ENCODE assay signal across 23 mouse cellular contexts in genomic region chr5:23051458-23051857, GRCm38 (mm10).
"Had no signal": no experiment of that assay in that cellular context is flagged by ENCODE, and none has a peak within 500 bp of the region (broad histone marks: within the 10 kb centered on the region; RNA-seq: fewer than 3 reads in every experiment).

No protein-coding gene starts in this region.

- H3K36me3 ChIP-seq: heart, embryonic 10.5 days; heart, embryonic 12.5 days; hindbrain, embryonic 12.5 days; intestine, embryonic 15.5 days; limb, embryonic 10.5 days; limb, embryonic 12.5 days had no signal

- H3K27ac ChIP-seq: gastrocnemius, adult 2 months; heart, embryonic 10.5 days; hindbrain, embryonic 12.5 days; intestine, embryonic 15.5 days; layer of hippocampus, adult 2 months; left cerebral cortex, adult 2 months; limb, embryonic 10.5 days; limb, embryonic 12.5 days had no signal

- H3K9ac ChIP-seq: heart, embryonic 12.5 days; hindbrain, embryonic 12.5 days; intestine, embryonic 15.5 days; limb, embryonic 12.5 days had no signal

- H3K9me3 ChIP-seq: heart, embryonic 10.5 days; heart, embryonic 12.5 days; hindbrain, embryonic 12.5 days; intestine, embryonic 15.5 days; limb, embryonic 10.5 days; limb, embryonic 12.5 days had no signal

- H3K27me3 ChIP-seq: heart, embryonic 12.5 days; hindbrain, embryonic 12.5 days; intestine, embryonic 15.5 days; limb, embryonic 12.5 days had no signal

- H3K4me1 ChIP-seq: heart, embryonic 10.5 days; heart, embryonic 12.5 days; hindbrain, embryonic 12.5 days; intestine, embryonic 15.5 days; limb, embryonic 10.5 days; limb, embryonic 12.5 days had no signal

- H3K4me2 ChIP-seq: heart, embryonic 12.5 days; hindbrain, embryonic 12.5 days; intestine, embryonic 15.5 days; limb, embryonic 12.5 days had no signal

- DNase-seq: gastrocnemius, adult 2 months; gastrocnemius, postnatal 10 days; gastrocnemius, postnatal 25 days; heart, postnatal 10 days; heart, postnatal 4 days; kidney, adult 18-20 months; kidney, adult 8-10 months; kidney, postnatal 10 days; kidney, postnatal 25 days; kidney, postnatal 4 days; liver had no signal

- H3K4me3 ChIP-seq: gastrocnemius, adult 2 months; heart, embryonic 10.5 days; heart, embryonic 12.5 days; hindbrain, embryonic 12.5 days; intestine, embryonic 15.5 days; layer of hippocampus, adult 2 months; left cerebral cortex, adult 2 months; limb, embryonic 10.5 days; limb, embryonic 12.5 days had no signal

- ATAC-seq: forebrain, embryonic 16.5 days; hindbrain, embryonic 16.5 days; inflammation-experienced regulatory T-cells, adult 6 months; intestine, embryonic 15.5 days; intestine, postnatal 0 days had no signal
